Mouse (Mus musculus): ENCODE measurements around the gene Zfp51. TPM values are rescaled to one million over a fixed set of nuclear protein-coding genes. Genes with fewer than 3 reads are reported as not detected.

Gene Zfp51
- polyA plus RNA-seq (2015; fragmentation: Nextera tagmentation; extraction: Ambion mirVana), result 14.5 and 15.4 TPM in 2 replicates

DNA sequence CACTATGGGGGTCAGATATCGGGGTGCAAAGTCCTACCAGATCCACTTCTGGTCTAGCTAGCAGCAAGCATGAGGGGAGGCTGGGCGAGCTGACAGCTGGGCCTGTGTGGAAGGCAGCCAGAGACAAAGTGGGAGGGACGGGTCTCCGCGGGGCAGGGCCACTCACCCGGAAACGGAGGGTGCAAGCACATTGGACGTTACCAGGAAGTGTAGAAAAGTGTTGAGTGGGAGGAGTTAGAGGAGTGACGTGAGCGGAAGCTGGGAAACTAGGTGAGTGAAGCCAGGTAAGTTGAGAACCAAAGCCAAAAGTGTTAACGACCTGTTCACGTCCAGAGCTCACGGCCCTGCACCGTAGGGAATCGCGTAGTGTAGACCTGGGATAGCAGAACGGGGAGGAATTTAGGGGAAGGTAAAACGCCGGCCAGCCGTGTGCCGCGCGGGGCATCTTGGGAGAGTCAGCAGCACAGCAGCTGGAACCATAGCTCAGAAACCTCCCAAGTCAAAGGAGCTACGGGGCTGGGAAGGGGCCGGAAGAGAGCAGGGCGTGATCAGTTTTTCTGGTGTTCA lies at the start of gene Zfp51:
Zfp51 (plus strand) TSS at position 237 of the 567 bp plus-strand sequence.

DNA sequence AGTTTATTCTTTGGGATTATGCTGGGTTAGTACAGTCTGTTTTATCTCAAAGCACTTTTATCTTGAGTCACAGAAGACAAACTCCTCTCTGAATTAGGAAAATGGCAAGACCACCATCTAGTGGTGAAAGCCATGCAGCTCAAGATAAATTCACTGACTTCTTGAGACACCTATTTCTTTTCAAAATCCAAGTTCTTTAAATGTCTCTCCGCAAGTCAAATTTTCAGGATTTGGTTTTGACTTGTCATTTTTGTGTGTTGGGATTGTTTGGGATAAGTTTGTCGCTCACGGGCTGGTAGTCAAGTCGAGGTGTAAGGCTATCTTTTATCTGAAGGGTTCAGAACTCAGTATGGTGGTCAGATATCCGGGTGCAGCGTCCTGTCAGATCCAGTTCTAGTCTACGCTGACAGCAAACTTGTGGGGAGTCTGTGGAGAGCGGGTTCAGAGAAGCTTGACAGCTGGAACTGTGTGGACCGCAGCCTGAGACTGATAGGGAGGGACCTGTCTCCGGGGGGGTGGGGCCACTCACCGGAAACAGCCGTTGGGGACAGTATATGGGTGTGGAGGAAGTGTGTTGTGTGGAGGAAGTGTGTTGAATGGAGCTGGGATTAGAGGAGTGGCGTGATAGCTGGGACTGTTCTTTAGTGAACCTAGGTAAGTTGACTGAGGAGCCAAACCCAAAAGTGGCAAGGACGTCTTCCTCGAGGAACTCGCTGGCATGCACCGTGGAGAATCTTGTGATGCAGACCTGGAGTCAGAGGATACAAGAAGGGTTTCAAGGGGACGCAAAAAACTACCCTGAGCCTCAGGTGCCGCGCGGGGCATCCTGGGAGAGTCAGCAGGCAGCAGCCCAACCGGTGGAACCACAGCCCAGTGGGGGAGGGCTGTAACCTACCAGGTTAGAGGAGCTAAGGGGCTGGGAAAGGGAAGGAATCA lies 27.2 kb upstream of the Zfp51 start, which contains the start of gene Zfp54:
Zfp54 (plus strand) TSS at position 564 of the 936 bp plus-strand sequence.

DNA sequence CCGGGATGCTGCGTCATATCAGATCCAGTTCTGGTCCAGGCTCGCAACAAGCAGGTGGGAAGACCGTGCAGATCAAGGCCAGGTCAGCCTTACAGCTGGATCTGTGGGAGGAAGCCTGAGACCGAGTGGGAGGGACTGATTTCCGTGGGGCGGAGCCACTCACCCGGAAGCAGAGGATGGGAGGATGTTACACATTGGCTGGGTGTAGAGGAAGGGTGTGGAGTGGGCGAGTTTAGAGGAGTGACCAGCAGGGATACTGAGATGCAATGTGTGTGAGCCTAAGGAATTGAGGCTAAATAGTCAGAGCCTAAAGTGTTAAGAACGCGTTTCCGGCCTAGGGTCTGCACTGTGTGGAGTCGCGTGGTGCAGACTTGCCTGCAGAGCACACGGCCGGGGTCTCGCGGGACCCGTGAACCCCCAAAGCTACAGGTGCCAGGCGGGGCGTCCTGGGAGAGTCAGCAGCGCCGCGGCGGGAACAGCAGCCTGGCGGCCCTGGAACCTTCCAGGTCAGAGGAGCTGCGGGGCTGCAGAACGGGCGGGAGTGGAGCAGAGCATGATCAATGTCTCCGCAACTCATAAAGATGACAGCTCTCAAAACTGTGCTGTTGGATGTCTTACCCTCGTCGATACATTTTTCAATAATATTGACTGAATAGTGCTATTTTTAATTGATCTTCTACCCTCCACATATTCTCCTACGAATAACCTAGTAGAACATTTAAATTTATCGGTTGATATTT lies 38.8 kb downstream of the Zfp51 start, which contains the start of gene Zfp53:
Zfp53 (plus strand) TSS at position 239 of the 740 bp plus-strand sequence.

Other genes with a start within 250 kb of the Zfp51 start
- gene Vmn1r234, start 224.3 kb upstream of the Zfp51 start, polyA plus RNA-seq (2015; fragmentation: Nextera tagmentation; extraction: Ambion mirVana), result not detected in 2 replicates
- gene Vmn1r235, start 194.0 kb upstream of the Zfp51 start, polyA plus RNA-seq (2015; fragmentation: Nextera tagmentation; extraction: Ambion mirVana), result not detected in 2 replicates
- not detected in 2 replicates for gene Vmn1r236, start 167.4 kb upstream of the Zfp51 start, polyA plus RNA-seq (2015; fragmentation: Nextera tagmentation; extraction: Ambion mirVana)
- gene Vmn1r237, start 138.5 kb upstream of the Zfp51 start, polyA plus RNA-seq (2015; fragmentation: Nextera tagmentation; extraction: Ambion mirVana), result not detected in 2 replicates
- gene Zfp677, start 66.6 kb upstream of the Zfp51 start, polyA plus RNA-seq (2015; fragmentation: Nextera tagmentation; extraction: Ambion mirVana), result 6.4 and 6.7 TPM in 2 replicates
- gene Zfp54, start 27.1 kb upstream of the Zfp51 start, polyA plus RNA-seq (2015; fragmentation: Nextera tagmentation; extraction: Ambion mirVana), result 7.4 TPM in 2 replicates
- 6.4 and 8.0 TPM in 2 replicates for gene Zfp53, start 38.6 kb downstream of the Zfp51 start, polyA plus RNA-seq (2015; fragmentation: Nextera tagmentation; extraction: Ambion mirVana)
- 16.3 and 25.1 TPM in 2 replicates for gene Zfp52, start 85.2 kb downstream of the Zfp51 start, polyA plus RNA-seq (2015; fragmentation: Nextera tagmentation; extraction: Ambion mirVana)
- gene Zfp948, start 116.6 kb downstream of the Zfp51 start, polyA plus RNA-seq (2015; fragmentation: Nextera tagmentation; extraction: Ambion mirVana), result 15.1 and 19.5 TPM in 2 replicates
- gene Zfp983, start 200.2 kb downstream of the Zfp51 start, polyA plus RNA-seq (2015; fragmentation: Nextera tagmentation; extraction: Ambion mirVana), result 3.7 TPM in 2 replicates
- 4.0 and 8.3 TPM in 2 replicates for gene Gm10226, start 241.5 kb downstream of the Zfp51 start, polyA plus RNA-seq (2015; fragmentation: Nextera tagmentation; extraction: Ambion mirVana)

Data from adrenal gland, postnatal 0 days (tissue).